Mouse (Mus musculus): ENCODE measurements around the gene Ttyh3. TPM values are rescaled to one million over a fixed set of nuclear protein-coding genes. Genes with fewer than 3 reads are reported as not detected.

The Ttyh3 gene
- polyA plus RNA-seq, 1 experiment from 2014 or later = 5.6 TPM

DNA sequence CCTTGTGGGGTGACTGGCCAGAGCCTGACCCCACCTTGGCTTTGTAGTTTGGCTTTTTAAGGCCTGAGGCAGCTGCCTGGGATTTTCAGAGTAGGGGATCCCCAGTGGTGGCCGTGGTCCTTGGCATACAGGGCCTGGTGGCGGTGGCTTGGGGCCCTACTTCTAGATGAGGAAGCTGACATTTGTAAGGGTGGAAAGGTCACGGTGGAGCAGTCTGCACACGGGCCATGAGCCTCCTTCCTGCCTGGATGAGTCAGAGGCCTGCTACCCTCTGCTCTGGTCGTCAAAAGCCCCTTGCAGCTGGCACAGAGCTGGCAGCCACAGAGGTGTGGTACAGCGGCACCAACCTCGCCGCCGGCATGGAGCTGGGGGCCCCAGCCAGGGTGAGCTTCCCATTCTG is 32.1 kb downstream of the Ttyh3 start:
- no peak overlapping the region for H3K4me2 ChIP-seq (ENCODE audit: low read depth, low read length)
- no peaks in the 10 kb centered on the region for H3K9me3 ChIP-seq (replicated peaks; ENCODE audit: control insufficient read depth, low read length)
- no peak overlapping the region for H3K9ac ChIP-seq (ENCODE audit: low read depth, low read length)
- peaks cover 50% of the 10 kb centered on the region for H3K4me1 ChIP-seq (ENCODE audit: control insufficient read depth, low read depth, low read length)
- H3K36me3 ChIP-seq (ENCODE audit: control insufficient read depth, insufficient read depth) = peaks cover 19% of the 10 kb centered on the region
- no peak for ATAC-seq (ENCODE audit: low read depth)
- WGBS (ENCODE audit: insufficient replicate concordance) = 36% methylated on average over 9 of the region's 9 CpGs
- no peak overlapping the region for H3K4me3 ChIP-seq (ENCODE audit: low read depth, low read length)
- H3K27me3 ChIP-seq (ENCODE audit: control insufficient read depth, insufficient read depth, low read depth, low read length) = no peaks in the 10 kb centered on the region
- peak overlapping the region; percentile 69 for H3K27ac ChIP-seq (ENCODE audit: low read length)

DNA sequence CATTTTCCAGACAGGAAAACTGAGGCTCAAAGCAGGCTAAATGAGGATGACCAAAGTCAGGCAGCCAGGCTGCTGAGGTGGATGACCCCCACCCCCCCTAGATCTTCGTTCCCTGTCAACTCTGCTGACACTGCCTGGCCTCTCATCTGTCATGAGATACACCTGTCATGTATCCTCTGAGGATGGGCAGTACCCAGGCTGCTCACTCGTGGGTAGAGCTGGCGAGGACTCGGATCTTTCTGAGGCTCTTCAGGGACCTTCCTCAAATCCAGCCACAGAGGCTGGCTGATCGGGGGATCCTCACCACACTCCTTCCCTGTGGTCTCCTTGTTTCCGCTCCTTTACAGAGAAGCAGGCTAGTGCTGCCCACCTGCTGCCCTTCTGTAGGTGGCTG is 32.7 kb downstream of the Ttyh3 start:
- H3K9ac ChIP-seq (ENCODE audit: low read depth, low read length) = no peak overlapping the region
- ATAC-seq (ENCODE audit: low read depth) = no peak
- WGBS (ENCODE audit: insufficient replicate concordance) = 52% methylated on average over 6 of the region's 6 CpGs

DNA sequence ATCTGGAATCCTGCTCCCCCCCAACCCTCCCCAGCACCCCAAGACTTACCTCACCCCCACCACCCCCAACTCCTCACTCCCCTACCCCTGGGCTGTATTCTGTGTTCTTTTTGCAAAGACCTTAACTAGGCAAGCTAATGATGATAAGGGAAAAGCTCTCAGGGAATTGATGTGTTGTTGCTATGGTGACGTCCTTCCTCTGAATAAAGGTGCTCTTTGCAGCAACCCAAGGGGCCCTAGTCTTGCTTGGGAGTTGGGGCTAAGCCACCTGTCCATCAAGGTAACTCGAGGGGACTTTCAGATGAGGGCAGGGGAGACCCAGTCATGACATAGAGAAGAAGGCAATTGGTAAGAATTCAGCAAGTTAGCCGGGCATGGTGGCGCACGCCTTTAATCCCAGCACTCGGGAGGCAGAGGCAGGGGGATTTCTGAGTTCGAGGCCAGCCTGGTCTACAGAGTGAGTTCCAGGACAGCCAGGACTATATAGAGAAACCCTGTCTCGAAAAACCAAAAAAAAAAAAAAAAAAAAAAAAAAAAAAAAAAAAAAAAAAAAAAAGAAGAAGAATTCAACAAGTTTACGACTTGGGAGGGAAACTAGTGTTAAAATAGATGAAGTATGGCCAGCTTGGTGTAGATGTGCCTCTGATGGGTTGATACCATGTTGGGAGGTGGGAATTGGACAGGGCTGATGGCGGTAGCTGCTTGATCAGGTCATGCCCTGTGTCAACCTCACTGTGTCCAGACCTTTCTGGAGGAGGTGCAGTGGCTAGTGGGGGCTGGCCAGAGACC is 33.3 kb downstream of the Ttyh3 start:
- no peak overlapping the region; the same call in 1 of the 2 replicates for H3K9ac ChIP-seq (ENCODE audit: low read depth, low read length)

More for the DNA sequence above, 32.7 kb downstream of the Ttyh3 start:
- H3K36me3 ChIP-seq (ENCODE audit: control insufficient read depth, insufficient read depth) = peaks cover 19% of the 10 kb centered on the region
- H3K27ac ChIP-seq (ENCODE audit: low read length) = peak overlapping the region; percentile 69
- H3K4me3 ChIP-seq (ENCODE audit: low read depth, low read length) = no peak overlapping the region
- no peaks in the 10 kb centered on the region; the same call in 1 of the 2 replicates for H3K27me3 ChIP-seq (ENCODE audit: control insufficient read depth, insufficient read depth, low read depth, low read length)
- peaks cover 55% of the 10 kb centered on the region for H3K4me1 ChIP-seq (ENCODE audit: control insufficient read depth, low read depth, low read length)
- no peak overlapping the region for H3K4me2 ChIP-seq (ENCODE audit: low read depth, low read length)
- H3K9me3 ChIP-seq (replicated peaks; ENCODE audit: control insufficient read depth, low read length) = no peaks in the 10 kb centered on the region

DNA sequence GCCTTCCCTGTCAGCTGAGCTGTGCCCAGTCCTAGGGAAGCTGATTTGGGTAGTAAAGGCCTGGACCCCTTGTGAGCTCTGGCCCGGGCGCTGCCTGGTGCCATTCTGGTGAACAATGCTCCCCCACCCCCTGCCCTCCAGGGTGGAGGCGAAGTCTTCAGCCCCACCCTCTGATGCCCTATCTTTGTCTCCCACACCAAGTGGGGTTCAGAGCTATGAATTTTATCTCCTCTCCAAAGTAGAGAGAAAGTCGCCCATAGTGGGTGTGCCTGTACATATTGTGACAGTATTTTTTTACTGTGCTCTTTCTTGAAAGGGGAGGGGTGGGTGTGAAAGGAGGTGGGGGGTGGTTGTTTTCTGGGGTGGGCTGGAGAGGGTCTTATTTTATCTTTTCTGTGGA is 34.0 kb downstream of the Ttyh3 start:
- H3K4me2 ChIP-seq (ENCODE audit: low read depth, low read length) = peak overlapping the region; percentile 57
- 22% methylated on average over 4 of the region's 4 CpGs for WGBS (ENCODE audit: insufficient replicate concordance)
- H3K9me3 ChIP-seq (replicated peaks; ENCODE audit: control insufficient read depth, low read length) = no peaks in the 10 kb centered on the region
- H3K27me3 ChIP-seq (ENCODE audit: control insufficient read depth, insufficient read depth, low read depth, low read length) = peaks cover 4% of the 10 kb centered on the region; the same call in 1 of the 2 replicates
- peak overlapping the region; percentile 68 for H3K27ac ChIP-seq (ENCODE audit: low read length)
- ATAC-seq (ENCODE audit: low read depth) = peak; percentile 78
- H3K4me1 ChIP-seq (ENCODE audit: control insufficient read depth, low read depth, low read length) = peaks cover 68% of the 10 kb centered on the region
- H3K4me3 ChIP-seq (ENCODE audit: low read depth, low read length) = no peak overlapping the region
- peaks cover 19% of the 10 kb centered on the region for H3K36me3 ChIP-seq (ENCODE audit: control insufficient read depth, insufficient read depth)
- peak overlapping the region; percentile 15 for H3K9ac ChIP-seq (ENCODE audit: low read depth, low read length)

More for the DNA sequence above, 33.3 kb downstream of the Ttyh3 start:
- peak overlapping the region; percentile 69 for H3K27ac ChIP-seq (ENCODE audit: low read length)
- WGBS (ENCODE audit: insufficient replicate concordance) = 53% methylated on average over 10 of the region's 10 CpGs
- H3K9me3 ChIP-seq (replicated peaks; ENCODE audit: control insufficient read depth, low read length) = no peaks in the 10 kb centered on the region
- ATAC-seq (ENCODE audit: low read depth) = no peak
- H3K36me3 ChIP-seq (ENCODE audit: control insufficient read depth, insufficient read depth) = peaks cover 19% of the 10 kb centered on the region
- peaks cover 2% of the 10 kb centered on the region; the same call in 1 of the 2 replicates for H3K27me3 ChIP-seq (ENCODE audit: control insufficient read depth, insufficient read depth, low read depth, low read length)
- peaks cover 61% of the 10 kb centered on the region for H3K4me1 ChIP-seq (ENCODE audit: control insufficient read depth, low read depth, low read length)
- H3K4me3 ChIP-seq (ENCODE audit: low read depth, low read length) = no peak overlapping the region
- H3K4me2 ChIP-seq (ENCODE audit: low read depth, low read length) = peak overlapping the region; percentile 57

DNA sequence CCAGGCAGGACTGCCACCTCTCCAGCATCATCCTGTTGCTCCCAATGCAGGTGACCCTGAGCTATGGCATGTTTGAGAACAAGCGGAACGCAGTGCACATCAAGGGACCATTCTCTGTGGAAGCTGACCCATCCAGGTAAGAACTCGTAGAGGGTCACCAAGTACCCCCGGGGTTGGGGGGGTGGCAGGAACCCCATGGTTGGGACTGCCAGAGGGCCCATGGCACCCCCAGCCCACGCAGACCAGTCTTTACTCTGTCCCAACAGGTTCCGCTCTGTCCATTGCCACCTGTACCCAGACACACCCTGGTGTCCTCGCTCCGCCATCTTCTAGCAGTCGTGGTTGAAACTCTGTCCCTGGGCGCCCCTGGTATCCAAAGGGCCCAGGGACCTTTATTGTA is 34.7 kb downstream of the Ttyh3 start:
- peaks cover 75% of the 10 kb centered on the region for H3K4me1 ChIP-seq (ENCODE audit: control insufficient read depth, low read depth, low read length)
- no peak for ATAC-seq (ENCODE audit: low read depth)
- H3K4me2 ChIP-seq (ENCODE audit: low read depth, low read length) = no peak overlapping the region; the same call in 1 of the 2 replicates

DNA sequence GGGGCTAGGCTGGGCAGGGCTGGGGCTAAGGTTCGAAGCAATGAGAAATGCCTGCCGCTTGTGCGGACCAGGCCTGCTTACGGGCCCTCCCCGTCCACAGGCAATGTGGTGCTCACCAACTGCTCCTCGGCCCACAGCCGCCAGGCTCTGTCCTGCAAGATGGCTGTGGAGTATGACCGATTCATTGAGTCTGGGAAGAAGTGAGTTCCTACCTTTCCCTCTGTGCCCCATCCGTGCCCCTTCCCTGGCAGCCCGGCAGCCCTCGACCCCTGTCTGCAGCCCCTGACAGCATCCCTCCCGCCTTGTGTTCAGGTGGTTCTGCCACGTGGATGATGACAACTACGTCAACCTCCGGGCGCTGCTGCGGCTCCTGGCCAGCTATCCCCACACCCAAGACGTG is 36.6 kb downstream of the Ttyh3 start:
- peaks cover 13% of the 10 kb centered on the region for H3K27me3 ChIP-seq (ENCODE audit: control insufficient read depth, insufficient read depth, low read depth, low read length)
- ATAC-seq (ENCODE audit: low read depth) = no peak
- no peak overlapping the region for H3K4me3 ChIP-seq (ENCODE audit: low read depth, low read length)
- no peak overlapping the region for H3K9ac ChIP-seq (ENCODE audit: low read depth, low read length)
- 74% methylated on average over 18 of the region's 18 CpGs for WGBS (ENCODE audit: insufficient replicate concordance)
- H3K9me3 ChIP-seq (replicated peaks; ENCODE audit: control insufficient read depth, low read length) = no peaks in the 10 kb centered on the region
- H3K27ac ChIP-seq (ENCODE audit: low read length) = no peak overlapping the region
- peaks cover 19% of the 10 kb centered on the region for H3K36me3 ChIP-seq (ENCODE audit: control insufficient read depth, insufficient read depth)
- peaks cover 79% of the 10 kb centered on the region for H3K4me1 ChIP-seq (ENCODE audit: control insufficient read depth, low read depth, low read length)
- no peak overlapping the region for H3K4me2 ChIP-seq (ENCODE audit: low read depth, low read length)

More for the DNA sequence above, 34.7 kb downstream of the Ttyh3 start:
- peak overlapping the region; percentile 15 for H3K9ac ChIP-seq (ENCODE audit: low read depth, low read length)
- no peak overlapping the region for H3K4me3 ChIP-seq (ENCODE audit: low read depth, low read length)
- WGBS (ENCODE audit: insufficient replicate concordance) = 74% methylated on average over 10 of the region's 10 CpGs
- peaks cover 19% of the 10 kb centered on the region for H3K36me3 ChIP-seq (ENCODE audit: control insufficient read depth, insufficient read depth)
- H3K9me3 ChIP-seq (replicated peaks; ENCODE audit: control insufficient read depth, low read length) = no peaks in the 10 kb centered on the region
- peaks cover 4% of the 10 kb centered on the region; the same call in 1 of the 2 replicates for H3K27me3 ChIP-seq (ENCODE audit: control insufficient read depth, insufficient read depth, low read depth, low read length)
- H3K27ac ChIP-seq (ENCODE audit: low read length) = peak overlapping the region; percentile 68

DNA sequence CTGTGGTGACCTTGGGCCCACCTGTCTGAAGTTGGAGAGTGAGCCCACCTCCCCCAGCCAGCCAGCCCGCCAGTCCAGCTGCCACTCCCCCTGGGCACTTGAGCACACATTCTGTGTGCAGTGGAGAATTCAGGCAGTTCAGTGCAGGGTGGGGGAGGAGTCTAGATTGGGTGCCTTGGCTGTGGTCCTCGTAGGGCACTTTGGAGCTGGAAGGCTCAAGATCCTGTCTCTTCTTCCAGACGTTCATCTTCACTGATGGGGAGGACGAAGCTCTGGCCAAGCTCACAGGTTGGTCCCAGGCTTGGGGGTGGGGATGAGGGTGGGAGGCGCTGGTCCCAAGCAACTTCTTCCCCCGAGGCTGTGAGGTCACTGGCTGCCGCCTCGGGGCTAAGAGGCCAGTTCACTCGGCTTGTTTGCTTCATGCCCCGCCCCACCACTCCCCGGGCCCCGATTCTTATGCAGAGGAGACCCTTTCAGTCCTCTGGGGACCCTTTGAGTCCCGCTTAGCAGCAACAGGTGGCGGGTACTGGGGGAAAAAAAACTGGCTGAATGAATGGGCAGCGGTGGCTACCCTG is 37.1 kb downstream of the Ttyh3 start:
- WGBS (ENCODE audit: insufficient replicate concordance) = 54% methylated on average over 15 of the region's 15 CpGs
- Histone ChIP-seq H3K27ac (ENCODE audit: low read length) (peak overlapping the region; percentile 71), H3K9me3 (replicated peaks; ENCODE audit: control insufficient read depth, low read length) (no peaks in the 10 kb centered on the region), H3K9ac (ENCODE audit: low read depth, low read length) (peak overlapping the region; percentile 15; the same call in 1 of the 2 replicates), H3K4me3 (ENCODE audit: low read depth, low read length) (peak overlapping the region; percentile 71; the same call in 1 of the 2 replicates), H3K4me1 (ENCODE audit: control insufficient read depth, low read depth, low read length) (peaks cover 81% of the 10 kb centered on the region), H3K27me3 (ENCODE audit: control insufficient read depth, insufficient read depth, low read depth, low read length) (peaks cover 18% of the 10 kb centered on the region), H3K4me2 (ENCODE audit: low read depth, low read length) (no peak overlapping the region; the same call in 1 of the 2 replicates), H3K36me3 (ENCODE audit: control insufficient read depth, insufficient read depth) (peaks cover 19% of the 10 kb centered on the region)
- ATAC-seq (ENCODE audit: low read depth) = no peak

DNA sequence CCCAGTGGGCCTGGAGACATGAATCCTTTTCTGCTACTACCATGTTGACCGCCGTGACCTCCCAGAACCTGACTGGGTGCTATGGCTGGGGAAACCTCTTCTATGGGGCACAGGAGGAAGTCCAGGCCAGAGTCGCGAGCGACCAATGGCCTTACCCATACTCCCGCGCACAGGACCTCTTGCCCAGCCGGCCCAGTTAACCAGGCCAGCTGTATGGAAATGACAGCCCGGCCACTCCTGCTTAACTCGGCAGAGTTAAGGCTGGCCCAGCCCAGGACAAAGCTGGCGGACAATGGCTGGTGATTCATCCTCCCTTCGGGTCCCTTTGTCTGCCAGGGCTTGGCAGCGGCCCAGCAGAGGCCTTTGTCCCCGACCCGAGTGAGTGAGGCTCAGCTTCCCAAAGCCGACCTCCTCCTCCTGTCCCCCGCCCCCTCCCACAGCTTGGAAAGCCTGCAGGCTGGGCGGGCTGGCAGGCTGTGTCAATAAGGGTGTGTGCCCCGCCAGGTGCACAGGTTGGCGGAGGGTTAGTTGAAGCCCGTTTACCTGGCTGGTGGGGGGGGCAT is 37.7 kb downstream of the Ttyh3 start:
- Histone ChIP-seq H3K4me1 (ENCODE audit: control insufficient read depth, low read depth, low read length) (peaks cover 81% of the 10 kb centered on the region), H3K36me3 (ENCODE audit: control insufficient read depth, insufficient read depth) (peaks cover 19% of the 10 kb centered on the region), H3K4me2 (ENCODE audit: low read depth, low read length) (peak overlapping the region; percentile 90), H3K27ac (ENCODE audit: low read length) (peak overlapping the region; percentile 71), H3K27me3 (ENCODE audit: control insufficient read depth, insufficient read depth, low read depth, low read length) (peaks cover 24% of the 10 kb centered on the region), H3K9ac (ENCODE audit: low read depth, low read length) (peak overlapping the region; percentile 58), H3K9me3 (replicated peaks; ENCODE audit: control insufficient read depth, low read length) (no peaks in the 10 kb centered on the region), H3K4me3 (ENCODE audit: low read depth, low read length) (peak overlapping the region; percentile 71)
- 42% methylated on average over 21 of the region's 21 CpGs for WGBS (ENCODE audit: insufficient replicate concordance)
- no peak for ATAC-seq (ENCODE audit: low read depth)
